Mouse (Mus musculus): ENCODE measurements around the gene Lamc1. TPM values are rescaled to one million over a fixed set of nuclear protein-coding genes. Genes with fewer than 3 reads are reported as not detected.

Gene Lamc1
- polyA plus RNA-seq, 1 experiment from 2014 or later, result 193 TPM

DNA sequence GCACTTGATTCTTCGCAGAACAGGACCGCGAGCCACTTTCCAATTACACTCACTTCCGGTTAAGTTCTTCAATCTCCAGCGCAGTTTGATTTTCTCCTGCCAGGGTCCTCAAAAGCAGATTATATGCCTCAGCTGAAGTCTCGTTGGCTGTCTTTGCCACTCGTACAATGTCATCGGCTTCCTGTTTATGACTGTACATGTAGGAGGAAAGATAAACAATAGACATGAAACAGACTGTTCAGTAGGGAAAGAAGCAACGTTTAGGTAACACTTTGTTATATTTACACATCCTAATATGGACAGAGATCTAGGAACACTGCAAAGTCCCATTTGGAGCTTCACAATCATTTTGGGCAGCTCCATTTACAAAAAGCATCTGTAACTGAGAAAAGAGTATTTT is 100.9 kb downstream of the Lamc1 start:
- H3K36me3 ChIP-seq (ENCODE audit: insufficient read depth), result peaks cover 82% of the 10 kb centered on the region

GRCm38 (mm10) chr1:153227916-153228315 is 104.7 kb downstream of the Lamc1 start:
- no peak for TF ChIP-seq CTCF (IDR thresholded peaks at IDR 0.05; ENCODE audit: low read depth)
- 33% methylated on average over 4 of the region's 4 CpGs for WGBS
- Histone ChIP-seq H3K4me2 (no peak overlapping the region), H3K27me3 (ENCODE audit: insufficient read depth, low read length) (no peaks in the 10 kb centered on the region), H3K4me1 (ENCODE audit: insufficient read depth) (no peaks in the 10 kb centered on the region), H3K9ac (no peak overlapping the region), H3K27ac (ENCODE audit: low read depth) (no peak overlapping the region), H3K9me3 (ENCODE audit: low read depth, low read length) (no peaks in the 10 kb centered on the region), H3K36me3 (ENCODE audit: insufficient read depth) (peaks cover 87% of the 10 kb centered on the region), H3K4me3 (ENCODE audit: low read depth, low read length) (no peak overlapping the region)
- 0 out of 2 replicates have a peak, but pooled peaks have one; percentile 41 for ATAC-seq (ENCODE audit: insufficient read depth)
- peak; percentile 57 for DNase-seq

More for the DNA sequence above, 100.9 kb downstream of the Lamc1 start:
- Histone ChIP-seq H3K4me1 (ENCODE audit: insufficient read depth) (no peaks in the 10 kb centered on the region), H3K4me3 (ENCODE audit: low read depth, low read length) (no peak overlapping the region), H3K4me2 (no peak overlapping the region), H3K9me3 (ENCODE audit: low read depth, low read length) (no peaks in the 10 kb centered on the region), H3K27ac (ENCODE audit: low read depth) (peak overlapping the region; percentile 51; the same call in 1 of the 2 replicates), H3K9ac (no peak overlapping the region), H3K27me3 (ENCODE audit: insufficient read depth, low read length) (no peaks in the 10 kb centered on the region)
- no peak for TF ChIP-seq CTCF (IDR thresholded peaks at IDR 0.05; ENCODE audit: low read depth)
- peak; percentile 67 for DNase-seq
- WGBS, result 59% methylated on average over 9 of the region's 9 CpGs
- no peak for ATAC-seq (ENCODE audit: insufficient read depth)

- Histone ChIP-seq H3K9me3 (ENCODE audit: low read depth, low read length) (no peaks in the 10 kb centered on the region), H3K4me1 (ENCODE audit: insufficient read depth) (no peaks in the 10 kb centered on the region), H3K27ac (ENCODE audit: low read depth) (no peak overlapping the region), H3K27me3 (ENCODE audit: insufficient read depth, low read length) (no peaks in the 10 kb centered on the region), H3K9ac (no peak overlapping the region), H3K36me3 (ENCODE audit: insufficient read depth) (peaks cover 84% of the 10 kb centered on the region), H3K4me3 (ENCODE audit: low read depth, low read length) (no peak overlapping the region), H3K4me2 (no peak overlapping the region)
- DNase-seq (no peak), ATAC-seq (ENCODE audit: insufficient read depth) (no peak)
- 78% methylated on average over 8 of the region's 8 CpGs for WGBS
- TF ChIP-seq CTCF (IDR thresholded peaks at IDR 0.05; ENCODE audit: low read depth), result no peak
These were observed 105.5 kb downstream of the Lamc1 start for GRCm38 (mm10) chr1:153227096-153227495.

- Histone ChIP-seq H3K4me2 (no peak overlapping the region), H3K4me1 (ENCODE audit: insufficient read depth) (no peaks in the 10 kb centered on the region), H3K4me3 (ENCODE audit: low read depth, low read length) (no peak overlapping the region), H3K9me3 (ENCODE audit: low read depth, low read length) (no peaks in the 10 kb centered on the region), H3K27me3 (ENCODE audit: insufficient read depth, low read length) (no peaks in the 10 kb centered on the region), H3K9ac (no peak overlapping the region), H3K36me3 (ENCODE audit: insufficient read depth) (peaks cover 84% of the 10 kb centered on the region), H3K27ac (ENCODE audit: low read depth) (no peak overlapping the region)
- ATAC-seq (ENCODE audit: insufficient read depth) (no peak), DNase-seq (no peak)
- 85% methylated on average over 21 of the region's 21 CpGs for WGBS
- no peak for TF ChIP-seq CTCF (IDR thresholded peaks at IDR 0.05; ENCODE audit: low read depth)
These were observed 106.5 kb downstream of the Lamc1 start for GRCm38 (mm10) chr1:153225786-153226725.

- ATAC-seq (ENCODE audit: insufficient read depth), result no peak
- peak; percentile 46 for DNase-seq
- H3K27me3 ChIP-seq (ENCODE audit: insufficient read depth, low read length), result no peaks in the 10 kb centered on the region
- H3K9ac ChIP-seq, result no peak overlapping the region
- H3K27ac ChIP-seq (ENCODE audit: low read depth), result no peak overlapping the region
- no peaks in the 10 kb centered on the region for H3K9me3 ChIP-seq (ENCODE audit: low read depth, low read length)
- no peak overlapping the region for H3K4me3 ChIP-seq (ENCODE audit: low read depth, low read length)
- no peaks in the 10 kb centered on the region for H3K4me1 ChIP-seq (ENCODE audit: insufficient read depth)
- WGBS, result 56% methylated on average over 5 of the region's 5 CpGs
- TF ChIP-seq CTCF (IDR thresholded peaks at IDR 0.05; ENCODE audit: low read depth), result no peak
- no peak overlapping the region for H3K4me2 ChIP-seq
- H3K36me3 ChIP-seq (ENCODE audit: insufficient read depth), result peaks cover 85% of the 10 kb centered on the region
These were observed 108.3 kb downstream of the Lamc1 start for GRCm38 (mm10) chr1:153224331-153224730.

- no peak overlapping the region for H3K4me2 ChIP-seq
- H3K4me1 ChIP-seq (ENCODE audit: insufficient read depth), result no peaks in the 10 kb centered on the region
- 53% methylated on average over 9 of the region's 9 CpGs for WGBS
- H3K9ac ChIP-seq, result no peak overlapping the region
- H3K36me3 ChIP-seq (ENCODE audit: insufficient read depth), result peaks cover 55% of the 10 kb centered on the region
- H3K9me3 ChIP-seq (ENCODE audit: low read depth, low read length), result no peaks in the 10 kb centered on the region
- TF ChIP-seq CTCF (IDR thresholded peaks at IDR 0.05; ENCODE audit: low read depth), result no peak
- ATAC-seq (ENCODE audit: insufficient read depth), result no peak
- H3K27me3 ChIP-seq (ENCODE audit: insufficient read depth, low read length), result no peaks in the 10 kb centered on the region
- H3K27ac ChIP-seq (ENCODE audit: low read depth), result no peak overlapping the region
- H3K4me3 ChIP-seq (ENCODE audit: low read depth, low read length), result no peak overlapping the region
- DNase-seq, result no peak
These were observed 113.2 kb downstream of the Lamc1 start for GRCm38 (mm10) chr1:153219376-153219775.

DNA sequence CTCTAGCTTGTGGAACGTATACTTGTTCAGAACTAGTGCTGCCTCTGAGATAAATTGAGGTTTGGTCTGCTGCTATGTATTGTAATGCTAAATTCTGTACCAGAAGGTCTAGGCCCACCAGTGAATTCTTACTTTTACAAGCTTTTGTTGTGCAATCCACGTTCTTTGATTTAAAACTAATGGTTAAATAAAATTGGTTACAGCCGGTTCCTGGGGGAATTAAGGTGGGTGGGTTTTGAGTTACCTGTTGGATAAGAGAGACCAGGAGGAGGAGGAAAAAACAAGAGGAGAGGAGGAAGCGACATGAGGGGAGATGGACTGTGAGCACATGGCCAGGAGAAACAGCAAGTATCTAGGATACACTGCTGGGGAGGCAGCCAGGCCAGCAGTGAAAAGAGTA is 116.1 kb downstream of the Lamc1 start:
- ATAC-seq (ENCODE audit: insufficient read depth) (no peak), DNase-seq (no peak)
- no peak for TF ChIP-seq CTCF (IDR thresholded peaks at IDR 0.05; ENCODE audit: low read depth)
- no peak overlapping the region for H3K4me2 ChIP-seq
- H3K27ac ChIP-seq (ENCODE audit: low read depth), result no peak overlapping the region
- no peaks in the 10 kb centered on the region for H3K27me3 ChIP-seq (ENCODE audit: insufficient read depth, low read length)
- no peaks in the 10 kb centered on the region for H3K4me1 ChIP-seq (ENCODE audit: insufficient read depth)
- WGBS, result 80% methylated on average over 4 of the region's 4 CpGs
- H3K9me3 ChIP-seq (ENCODE audit: low read depth, low read length), result no peaks in the 10 kb centered on the region
- no peak overlapping the region for H3K9ac ChIP-seq
- H3K4me3 ChIP-seq (ENCODE audit: low read depth, low read length), result no peak overlapping the region
- H3K36me3 ChIP-seq (ENCODE audit: insufficient read depth), result peaks cover 37% of the 10 kb centered on the region
